In the genomic region with DNA sequence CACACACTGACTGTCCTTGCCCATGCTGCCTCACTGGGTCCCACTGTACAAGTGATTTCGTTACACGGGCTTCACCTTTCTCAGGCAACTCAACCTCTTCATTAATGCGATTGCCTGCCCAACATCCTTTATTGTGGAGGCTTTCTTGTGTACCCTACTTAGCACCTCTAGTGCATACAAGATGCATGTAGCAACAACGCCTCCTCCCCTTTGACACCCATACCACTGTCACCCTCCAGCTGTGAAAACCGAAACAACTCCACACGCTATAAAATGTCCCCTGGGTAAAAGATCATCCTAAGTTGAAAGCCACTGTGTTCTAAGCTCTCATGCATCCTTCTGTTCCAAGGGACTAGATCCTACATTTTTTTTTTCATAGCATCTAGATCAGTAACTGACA, we compare ENCODE assay signal across 25 mouse cellular contexts. TPM values are rescaled to one million over a fixed set of nuclear protein-coding genes. Genes with fewer than 3 reads are reported as not detected.
"Had no signal": no experiment of that assay in that cellular context is flagged by ENCODE, and none has a peak within 500 bp of the region (broad histone marks: within the 10 kb centered on the region; RNA-seq: fewer than 3 reads in every experiment).

No protein-coding gene starts in this region.

- H3K36me3 ChIP-seq: hindbrain, embryonic 10.5 days; hindbrain, embryonic 12.5 days; intestine, embryonic 15.5 days; limb, embryonic 13.5 days; limb, embryonic 15.5 days; liver, embryonic 13.5 days had no signal

- H3K9ac ChIP-seq: hindbrain, embryonic 12.5 days; hindbrain, embryonic 14.5 days; intestine, embryonic 15.5 days; limb, embryonic 13.5 days; limb, embryonic 15.5 days; liver, embryonic 13.5 days had no signal

- H3K4me1 ChIP-seq: hindbrain, embryonic 10.5 days; hindbrain, embryonic 12.5 days; intestine, embryonic 15.5 days; limb, embryonic 13.5 days; limb, embryonic 15.5 days; liver, embryonic 13.5 days had no signal

- H3K4me3 ChIP-seq: gastrocnemius, adult 2 months; heart, adult 2 months; hindbrain, embryonic 10.5 days; hindbrain, embryonic 12.5 days; intestine, embryonic 15.5 days; layer of hippocampus, adult 2 months; left cerebral cortex, adult 2 months; limb, embryonic 13.5 days; limb, embryonic 15.5 days; liver, embryonic 13.5 days had no signal

- H3K27ac ChIP-seq: gastrocnemius, adult 2 months; heart, adult 2 months; hindbrain, embryonic 10.5 days; hindbrain, embryonic 12.5 days; hindbrain, embryonic 14.5 days; intestine, embryonic 15.5 days; layer of hippocampus, adult 2 months; left cerebral cortex, adult 2 months; limb, embryonic 13.5 days; limb, embryonic 15.5 days; liver, embryonic 13.5 days had no signal

- ATAC-seq: hindbrain, embryonic 16.5 days; inflammation-experienced regulatory T-cells, adult 6 months; intestine, embryonic 15.5 days; intestine, postnatal 0 days had no signal

- DNase-seq: gastrocnemius, adult 2 months; gastrocnemius, postnatal 10 days; gastrocnemius, postnatal 25 days; heart, adult 2 months; heart, postnatal 10 days; heart, postnatal 4 days; kidney, adult 18-20 months; kidney, adult 8-10 months; kidney, postnatal 10 days; kidney, postnatal 25 days; kidney, postnatal 4 days; liver, embryonic 13.5 days had no signal

- H3K27me3 ChIP-seq: hindbrain, embryonic 12.5 days; intestine, embryonic 15.5 days; limb, embryonic 13.5 days; limb, embryonic 15.5 days; liver, embryonic 13.5 days had no signal

- H3K4me2 ChIP-seq: heart, embryonic 11.5 days; hindbrain, embryonic 12.5 days; hindbrain, embryonic 14.5 days; intestine, embryonic 15.5 days; limb, embryonic 13.5 days; limb, embryonic 15.5 days; liver, embryonic 13.5 days had no signal

- H3K9me3 ChIP-seq: hindbrain, embryonic 10.5 days; hindbrain, embryonic 12.5 days; intestine, embryonic 15.5 days; limb, embryonic 13.5 days; limb, embryonic 15.5 days; liver, embryonic 13.5 days had no signal

RNA-seq across cellular contexts. Expression of gene Txk, which starts 9.5 kb away (rescaled TPM):
- total RNA-seq: gastrocnemius, postnatal 10 days; layer of hippocampus, adult 2 months had no signal
- polyA plus RNA-seq: hindbrain, embryonic 10.5 days; hindbrain, embryonic 12.5 days; kidney, embryonic 14.5 days; liver, embryonic 13.5 days had no signal
